Comparison of ENCODE assay signal across 19 mouse cellular contexts in genomic region chr1:166124932-166125593, GRCm38 (mm10). TPM values are rescaled to one million over a fixed set of nuclear protein-coding genes. Genes with fewer than 3 reads are reported as not detected.
A peak's percentile ranks its signal among the peaks of the same experiment; 100 is the strongest.
DNase-seq lines count a peak whose midpoint lies in the region; ATAC-seq and TF ChIP-seq lines count a peak whose summit lies in the region.
"Had no signal": no experiment of that assay in that cellular context is flagged by ENCODE, and none has a peak within 500 bp of the region (broad histone marks: within the 10 kb centered on the region; RNA-seq: fewer than 3 reads in every experiment).

No protein-coding gene starts in this region.

- no peaks in the 10 kb centered on the region for H3K36me3 ChIP-seq in forebrain, embryonic 11.5 days (ENCODE audit: control insufficient read depth, insufficient read depth, low read length)
- no peaks in the 10 kb centered on the region for H3K36me3 ChIP-seq in forebrain, embryonic 10.5 days (replicated peaks)
- H3K36me3 ChIP-seq in lung, postnatal 0 days (ENCODE audit: insufficient read depth, low read length), result no peaks in the 10 kb centered on the region
- H3K36me3 ChIP-seq in liver, embryonic 13.5 days, result no peaks in the 10 kb centered on the region
- H3K36me3 ChIP-seq: hindbrain, embryonic 10.5 days; limb, embryonic 10.5 days; midbrain, embryonic 12.5 days had no signal

- no peak for ATAC-seq in forebrain, embryonic 11.5 days (replicated peaks; ENCODE audit: low FRiP score)
- peak; percentile 73 for ATAC-seq in lung, postnatal 0 days
- peak; percentile 89 for ATAC-seq in liver, embryonic 13.5 days (ENCODE audit: low read depth)
- ATAC-seq: forebrain, postnatal 0 days had no signal

- no peak overlapping the region for H3K4me3 ChIP-seq in forebrain, embryonic 11.5 days (ENCODE audit: low read depth, low read length)
- no peak overlapping the region for H3K4me3 ChIP-seq in forebrain, embryonic 10.5 days
- no peak overlapping the region for H3K4me3 ChIP-seq in lung, postnatal 0 days (ENCODE audit: low read depth, low read length)
- no peak overlapping the region for H3K4me3 ChIP-seq in liver, embryonic 13.5 days (replicated peaks)
- H3K4me3 ChIP-seq: hindbrain, embryonic 10.5 days; limb, embryonic 10.5 days; midbrain, embryonic 12.5 days had no signal

- H3K4me2 ChIP-seq in forebrain, embryonic 11.5 days (ENCODE audit: low read depth, low read length, severe bottlenecking), result no peak overlapping the region
- no peak overlapping the region for H3K4me2 ChIP-seq in lung, postnatal 0 days (replicated peaks; ENCODE audit: low read depth, low read length)
- H3K4me2 ChIP-seq in liver, embryonic 13.5 days, result no peak overlapping the region
- H3K4me2 ChIP-seq: midbrain, embryonic 12.5 days had no signal

- TF ChIP-seq CTCF in lung, postnatal 0 days (IDR thresholded peaks at IDR 0.05), result no peak

- no peak overlapping the region for H3K9ac ChIP-seq in forebrain, embryonic 11.5 days (ENCODE audit: low read length)
- H3K9ac ChIP-seq in lung, postnatal 0 days (replicated peaks; ENCODE audit: low read depth), result no peak overlapping the region
- no peak overlapping the region for H3K9ac ChIP-seq in liver, embryonic 13.5 days
- H3K9ac ChIP-seq: forebrain, postnatal 0 days; midbrain, embryonic 12.5 days had no signal

- H3K27ac ChIP-seq in forebrain, embryonic 11.5 days (ENCODE audit: low read depth, low read length), result no peak overlapping the region
- no peak overlapping the region for H3K27ac ChIP-seq in forebrain, embryonic 10.5 days
- 0 out of 2 replicates have a peak overlapping the region, but pooled peaks have one; percentile 20 for H3K27ac ChIP-seq in lung, postnatal 0 days (ENCODE audit: low read length)
- H3K27ac ChIP-seq in liver, embryonic 13.5 days, result peak overlapping the region; percentile 39; the same call in 1 of the 2 replicates
- H3K27ac ChIP-seq: hindbrain, embryonic 10.5 days; limb, embryonic 10.5 days; midbrain, embryonic 12.5 days had no signal

- H3K4me1 ChIP-seq in forebrain, embryonic 11.5 days (replicated peaks; ENCODE audit: control insufficient read depth, insufficient read depth, low read length), result no peaks in the 10 kb centered on the region
- peaks cover 15% of the 10 kb centered on the region for H3K4me1 ChIP-seq in forebrain, embryonic 10.5 days
- 0 out of 2 replicates have a peak, but pooled peaks cover 8% of the 10 kb centered on the region for H3K4me1 ChIP-seq in lung, postnatal 0 days (ENCODE audit: insufficient read depth, low read depth, low read length)
- peaks cover 22% of the 10 kb centered on the region for H3K4me1 ChIP-seq in liver, embryonic 13.5 days (replicated peaks)

- peak; percentile 15 for DNase-seq in forebrain, embryonic 11.5 days (ENCODE audit: low spot score)
- no peak for DNase-seq in forebrain, embryonic 10.5 days (ENCODE audit: extremely low spot score, low spot score)
- DNase-seq in lung, postnatal 0 days (ENCODE audit: low spot score), result peak; percentile 33
- DNase-seq in lung, postnatal 14 days, result no peak
- no peak for DNase-seq in liver, embryonic 13.5 days
- DNase-seq in adrenal gland, adult 2 months, result no peak
- no peak for DNase-seq in thymus, postnatal 25 days
- no peak for DNase-seq in urinary bladder, postnatal 36 days (ENCODE audit: low spot score in 2 of 2)
- DNase-seq: cerebellum, adult 2 months; forebrain, postnatal 0 days; gastrocnemius, postnatal 14 days; kidney, adult 11 months; kidney, postnatal 4 days; layer of hippocampus, postnatal 36 days; thymus, adult 18-20 months had no signal

- no peaks in the 10 kb centered on the region for H3K27me3 ChIP-seq in forebrain, embryonic 11.5 days (ENCODE audit: control insufficient read depth, insufficient read depth, low read length)
- H3K27me3 ChIP-seq in forebrain, embryonic 10.5 days (ENCODE audit: poor library complexity, severe bottlenecking), result no peaks in the 10 kb centered on the region
- H3K27me3 ChIP-seq in lung, postnatal 0 days (replicated peaks; ENCODE audit: insufficient read depth, low read length), result no peaks in the 10 kb centered on the region
- H3K27me3 ChIP-seq in liver, embryonic 13.5 days, result no peaks in the 10 kb centered on the region
- H3K27me3 ChIP-seq: CH12.LX; midbrain, embryonic 12.5 days had no signal

- peak; percentile 55 for TF ChIP-seq EP300 in lung, postnatal 0 days (IDR thresholded peaks at IDR 0.05)

- 63% methylated on average over 8 of the region's 8 CpGs for WGBS in forebrain, embryonic 11.5 days
- WGBS in forebrain, embryonic 10.5 days, result 62% methylated on average over 8 of the region's 8 CpGs
- WGBS in lung, postnatal 0 days, result 52% methylated on average over 8 of the region's 8 CpGs
- 33% methylated on average over 8 of the region's 8 CpGs for WGBS in liver, embryonic 13.5 days (ENCODE audit: insufficient replicate concordance)

- H3K9me3 ChIP-seq in forebrain, embryonic 11.5 days (ENCODE audit: control insufficient read depth, low read length), result no peaks in the 10 kb centered on the region; the same call in 1 of the 2 replicates
- peaks cover 3% of the 10 kb centered on the region; the same call in 1 of the 2 replicates for H3K9me3 ChIP-seq in forebrain, embryonic 10.5 days
- no peaks in the 10 kb centered on the region for H3K9me3 ChIP-seq in lung, postnatal 0 days (ENCODE audit: low read length)
- H3K9me3 ChIP-seq in liver, embryonic 13.5 days (replicated peaks), result no peaks in the 10 kb centered on the region; the same call in 1 of the 2 replicates
- H3K9me3 ChIP-seq: limb, embryonic 10.5 days; midbrain, embryonic 12.5 days had no signal

RNA-seq across cellular contexts. Expression of gene Dusp27, which starts 2.7 kb away (rescaled TPM):
- 1.8 and 2.2 TPM in 2 replicates for polyA plus RNA-seq in forebrain, embryonic 11.5 days (2014; fragmentation: Nextera tagmentation; extraction: Ambion mirVana)
- polyA plus RNA-seq in forebrain, embryonic 10.5 days (2016; fragmentation: Nextera tagmentation; extraction: Ambion mirVana), result 1.5 and 1.9 TPM in 2 replicates
- 0.75 and 0.86 TPM in 2 replicates for polyA plus RNA-seq in lung, postnatal 0 days (2015; fragmentation: Nextera tagmentation; extraction: Ambion mirVana)
- 0.16 TPM in 2 replicates for polyA plus RNA-seq in liver, embryonic 13.5 days (2015; fragmentation: Nextera tagmentation; extraction: Ambion mirVana)
- under 1 TPM; 0.07 to 0.12 TPM for total RNA-seq in adrenal gland, adult 2 months (2021)
- 0.03 and 0.10 TPM in 2 replicates for polyA plus RNA-seq in adrenal gland, adult 2 months (2012; rRNA removed)
- total RNA-seq: CH12.LX; layer of hippocampus, postnatal 36 days had no signal

RNA-seq across cellular contexts. Expression of gene Gpa33, which starts 5.0 kb away (rescaled TPM):
- 0.12 and 0.20 TPM in 2 replicates for polyA plus RNA-seq in forebrain, embryonic 11.5 days (2014; fragmentation: Nextera tagmentation; extraction: Ambion mirVana)
- polyA plus RNA-seq in forebrain, embryonic 10.5 days (2016; fragmentation: Nextera tagmentation; extraction: Ambion mirVana), result 0.17 TPM in 1 of 2 replicates, not detected in the other
- polyA plus RNA-seq in lung, postnatal 0 days (2015; fragmentation: Nextera tagmentation; extraction: Ambion mirVana), result 0.12 TPM in 1 of 2 replicates, not detected in the other
- 0.17 TPM in 1 of 2 replicates, not detected in the other for polyA plus RNA-seq in liver, embryonic 13.5 days (2015; fragmentation: Nextera tagmentation; extraction: Ambion mirVana)
- under 1 TPM; 0.20 to 0.38 TPM for total RNA-seq in adrenal gland, adult 2 months (2021)
- polyA plus RNA-seq in adrenal gland, adult 2 months (2012; rRNA removed), result 0.66 and 0.78 TPM in 2 replicates
- total RNA-seq: gastrocnemius, postnatal 14 days; layer of hippocampus, postnatal 36 days had no signal
- polyA plus RNA-seq: cerebellum, adult 2 months had no signal

Comparison
In these comparisons a context has a peak if more than half of its experiments do, and no peak if none do; other contexts are left out.
1. DNase-seq: peak in forebrain, embryonic 11.5 days (single experiment) and lung, postnatal 0 days (single experiment); none in forebrain, embryonic 10.5 days (single experiment), lung, postnatal 14 days (single experiment), liver, embryonic 13.5 days (single experiment), adrenal gland, adult 2 months (single experiment), thymus, postnatal 25 days (single experiment) and urinary bladder, postnatal 36 days (0 of 2).
2. H3K27ac ChIP-seq: peak in lung, postnatal 0 days (single experiment) and liver, embryonic 13.5 days (single experiment); none in forebrain, embryonic 11.5 days (single experiment) and forebrain, embryonic 10.5 days (single experiment).